Mouse (Mus musculus) kidney, adult 2 months (tissue): ENCODE measurements around the gene Kcna5. TPM values are rescaled to one million over a fixed set of nuclear protein-coding genes. Genes with fewer than 3 reads are reported as not detected.

Source experiments
- DNase-seq: peaks from one replicate; pipeline ENCODE4 v3.0.0; 2021
- H3K27ac ChIP-seq: fragments of 200-500 bp; 2 replicates; pipeline ENCODE4 v1.5.1; 2012; ENCODE audit warnings: low read depth, low read length, control low read depth, inconsistent platforms; ENCODE audit not compliant: insufficient read depth
- H3K27me3 ChIP-seq: fragments of 200-500 bp; replicated peaks from 2 replicates; pipeline ENCODE4 v1.6.1; 2012; ENCODE audit warnings: mild to moderate bottlenecking, moderate library complexity, low read length, inconsistent platforms; ENCODE audit not compliant: control insufficient read depth, insufficient read depth
- H3K36me3 ChIP-seq: fragments of 200-500 bp; 2 replicates; pipeline ENCODE4 v1.6.1; 2012; ENCODE audit warnings: mild to moderate bottlenecking, moderate library complexity, low read length, inconsistent platforms; ENCODE audit not compliant: control insufficient read depth, insufficient read depth
- H3K4me1 ChIP-seq: fragments of 200-500 bp; 2 replicates; pipeline ENCODE4 v1.6.1; 2011; ENCODE audit warnings: low read length; ENCODE audit not compliant: control insufficient read depth, insufficient read depth
- H3K4me3 ChIP-seq: fragments of 200-500 bp; 2 replicates; pipeline ENCODE4 v1.5.1; 2011; ENCODE audit warnings: mild to moderate bottlenecking, low read depth, low read length, control low read depth; ENCODE audit not compliant: insufficient read depth
- CTCF ChIP-seq: fragments of 200-500 bp; conservative IDR thresholded peaks from 2 replicates; pipeline ENCODE4 v1.5.1; 2011; ENCODE audit warnings: low read depth, mild to moderate bottlenecking, control low read depth, low read length, moderate library complexity, mixed read lengths; ENCODE audit not compliant: insufficient read depth, insufficient read length
- POLR2A ChIP-seq: fragments of 200-500 bp; IDR thresholded peaks from one replicate; pipeline ENCODE4 v1.6.1; 2011; ENCODE audit warnings: low read depth, low read length, control low read depth
- WGBS: fragments of 180-500 bp; shearing (Covaris S2); methylation state at CpG from one replicate; pipeline ENCODE4 v1.1.7; 2018; 5-methylcytosine and 5-hydroxymethylcytosine counted together
- polyA plus RNA-seq: library from polyadenylated mRNA; depleted of rRNA; stranded (reverse); fragments of >200 nt; gene quantifications from 2 replicates; pipeline ENCODE4 v1.2.3, GENCODE M21; 2012

Kcna5 gene
- polyA plus RNA-seq, 1 experiment, result 1.2 TPM

GRCm38 (mm10) chr6:126513154-126513553 is 22.1 kb downstream of the Kcna5 start:
- WGBS, result 92% methylated on average over 3 of the region's 3 CpGs
- DNase-seq, result peak; percentile 23
- H3K27ac ChIP-seq, result no peak overlapping the region

GRCm38 (mm10) chr6:126508671-126509070 is 26.5 kb downstream of the Kcna5 start:
- H3K4me3 ChIP-seq, result no peak overlapping the region
- TF ChIP-seq CTCF (no peak), POLR2A (no peak)
- WGBS, result 37% methylated on average over 6 of the region's 6 CpGs
- DNase-seq, result peak; percentile 33
- no peaks in the 10 kb centered on the region for H3K27me3 ChIP-seq
- H3K4me1 ChIP-seq, result no peaks in the 10 kb centered on the region
- no peak overlapping the region for H3K27ac ChIP-seq
- H3K36me3 ChIP-seq, result no peaks in the 10 kb centered on the region

More at GRCm38 (mm10) chr6:126513154-126513553, 22.1 kb downstream of the Kcna5 start:
- Histone ChIP-seq H3K27me3 (no peaks in the 10 kb centered on the region), H3K4me3 (no peak overlapping the region), H3K4me1 (no peaks in the 10 kb centered on the region), H3K36me3 (no peaks in the 10 kb centered on the region)
- TF ChIP-seq POLR2A (no peak), CTCF (peak; percentile 43)

- H3K4me3 ChIP-seq, result no peak overlapping the region
- H3K4me1 ChIP-seq, result no peaks in the 10 kb centered on the region
- TF ChIP-seq CTCF (0 out of 2 replicates have a peak, but pooled peaks have one; percentile 28), POLR2A (no peak)
- no peaks in the 10 kb centered on the region for H3K27me3 ChIP-seq
- H3K36me3 ChIP-seq, result no peaks in the 10 kb centered on the region
- DNase-seq, result no peak
- H3K27ac ChIP-seq, result no peak overlapping the region
- 81% methylated on average over 8 of the region's 8 CpGs for whole genome bisulfite sequencing
Observed at GRCm38 (mm10) chr6:126503920-126504319, 31.3 kb downstream of the Kcna5 start.

GRCm38 (mm10) chr6:126502691-126503301 is 32.4 kb downstream of the Kcna5 start:
- DNase-seq, result peak; percentile 48

GRCm38 (mm10) chr6:126500985-126501384 is 34.2 kb downstream of the Kcna5 start:
- no peak for TF ChIP-seq CTCF
- no peak for TF ChIP-seq POLR2A
- Histone ChIP-seq H3K27ac (no peak overlapping the region), H3K27me3 (no peaks in the 10 kb centered on the region), H3K36me3 (no peaks in the 10 kb centered on the region), H3K4me3 (no peak overlapping the region), H3K4me1 (no peaks in the 10 kb centered on the region)
- no peak for DNase-seq
- 90% methylated on average over 6 of the region's 6 CpGs for WGBS

More at GRCm38 (mm10) chr6:126502691-126503301, 32.4 kb downstream of the Kcna5 start:
- H3K36me3 ChIP-seq, result no peaks in the 10 kb centered on the region
- TF ChIP-seq POLR2A (no peak), CTCF (no peak)
- no peaks in the 10 kb centered on the region for H3K4me1 ChIP-seq
- WGBS, result 30% methylated on average over 9 of the region's 9 CpGs
- no peak overlapping the region for H3K27ac ChIP-seq
- no peaks in the 10 kb centered on the region for H3K27me3 ChIP-seq
- H3K4me3 ChIP-seq, result no peak overlapping the region

- Histone ChIP-seq H3K27ac (no peak overlapping the region), H3K4me1 (no peaks in the 10 kb centered on the region), H3K36me3 (no peaks in the 10 kb centered on the region), H3K27me3 (no peaks in the 10 kb centered on the region), H3K4me3 (no peak overlapping the region)
- 18% methylated on average over 8 of the region's 8 CpGs for WGBS
- DNase-seq, result peak; percentile 70
- TF ChIP-seq CTCF (peak; percentile 89), POLR2A (no peak)
Observed at GRCm38 (mm10) chr6:126500088-126500487, 35.1 kb downstream of the Kcna5 start.

- H3K27ac ChIP-seq, result no peak overlapping the region
- no peaks in the 10 kb centered on the region for H3K36me3 ChIP-seq
- no peaks in the 10 kb centered on the region for H3K4me1 ChIP-seq
- DNase-seq, result peak; percentile 45
- peak; percentile 66 for TF ChIP-seq CTCF
- TF ChIP-seq POLR2A, result no peak
- H3K27me3 ChIP-seq, result no peaks in the 10 kb centered on the region
- H3K4me3 ChIP-seq, result no peak overlapping the region
- 60% methylated on average over 5 of the region's 5 CpGs for WGBS
Observed at GRCm38 (mm10) chr6:126497878-126498277, 37.3 kb downstream of the Kcna5 start.
